Mouse (Mus musculus) adrenal gland, postnatal 36 days (tissue): Measurements from ENCODE around the gene Snx30. TPM values are rescaled to one million over a fixed set of nuclear protein-coding genes. Genes with fewer than 3 reads are reported as not detected.

Experiments used
- DNase-seq, 2 experiments: peaks; one replicate each; pipeline ENCODE4 v3.0.0; 2021; ENCODE audit warnings: mixed read lengths in 1 of 2
- total RNA-seq, 2 experiments: library from RNA; stranded (reverse); gene quantifications; 2 replicates each; pipeline ENCODE4 v1.2.3; 2021

The Snx30 gene
- total RNA-seq, 2 experiments from 2014 or later: 5.7 to 6.0 TPM

GRCm38 (mm10) chr4:59794116-59794515 lies 11.5 kb upstream of the Snx30 start:
- DNase-seq: no peak

- no peak for DNase-seq
These were observed 9.7 kb upstream of the Snx30 start for GRCm38 (mm10) chr4:59795788-59796455.

GRCm38 (mm10) chr4:59800181-59800580 lies 5.5 kb upstream of the Snx30 start:
- no peak for DNase-seq

- DNase-seq: no peak
These were observed 4.2 kb upstream of the Snx30 start, which contains the start of gene Inip for GRCm38 (mm10) chr4:59801489-59801888. Gene Inip (minus strand): TSS chr4:59801589.

- no peak for DNase-seq
These were observed 3.5 kb upstream of the Snx30 start for GRCm38 (mm10) chr4:59802107-59802506.

GRCm38 (mm10) chr4:59802792-59803191 lies 2.8 kb upstream of the Snx30 start:
- no peak for DNase-seq

- DNase-seq: no peak
These were observed 2.3 kb upstream of the Snx30 start for GRCm38 (mm10) chr4:59803358-59803757.

GRCm38 (mm10) chr4:59804754-59805153 lies 886 bp upstream of the Snx30 start:
- DNase-seq: no peak

- DNase-seq: peak; percentile 32 to 42
These were observed 583 bp downstream of the Snx30 start for GRCm38 (mm10) chr4:59805968-59806878.

- DNase-seq: no peak
These were observed 1.2 kb downstream of the Snx30 start for GRCm38 (mm10) chr4:59806879-59807195.

GRCm38 (mm10) chr4:59807521-59807920 lies 1.9 kb downstream of the Snx30 start:
- no peak for DNase-seq

GRCm38 (mm10) chr4:59808396-59808795 lies 2.8 kb downstream of the Snx30 start:
- DNase-seq: no peak

- no peak for DNase-seq
These were observed 8.5 kb downstream of the Snx30 start for GRCm38 (mm10) chr4:59814094-59814493.

- DNase-seq: no peak
These were observed 9.6 kb downstream of the Snx30 start for GRCm38 (mm10) chr4:59815121-59815810.

- no peak for DNase-seq
These were observed 10.4 kb downstream of the Snx30 start for GRCm38 (mm10) chr4:59816016-59816415.

GRCm38 (mm10) chr4:59816477-59816876 lies 10.8 kb downstream of the Snx30 start:
- no peak for DNase-seq

GRCm38 (mm10) chr4:59817790-59818189 lies 12.2 kb downstream of the Snx30 start:
- DNase-seq: no peak

- DNase-seq: no peak
These were observed 12.9 kb downstream of the Snx30 start for GRCm38 (mm10) chr4:59818498-59818897.

GRCm38 (mm10) chr4:59819054-59819472 lies 13.4 kb downstream of the Snx30 start:
- DNase-seq: no peak

GRCm38 (mm10) chr4:59819477-59820022 lies 13.9 kb downstream of the Snx30 start:
- DNase-seq: no peak

GRCm38 (mm10) chr4:59821516-59821915 lies 15.9 kb downstream of the Snx30 start:
- DNase-seq: no peak

GRCm38 (mm10) chr4:59822119-59822518 lies 16.5 kb downstream of the Snx30 start:
- no peak for DNase-seq

GRCm38 (mm10) chr4:59823470-59823869 lies 17.8 kb downstream of the Snx30 start:
- no peak for DNase-seq
